Mouse (Mus musculus): ENCODE measurements around the gene Atf7ip.

GRCm38 (mm10) chr6:136558288-136559005, 52.5 kb downstream of the Atf7ip start:
- TF ChIP-seq CTCF (IDR thresholded peaks at IDR 0.05; ENCODE audit: low read depth) = no peak
- no peak for TF ChIP-seq EP300 (optimal IDR thresholded peaks at IDR 0.05)

Data from stomach, postnatal 0 days (tissue).